Mouse (Mus musculus): ENCODE results near the gene Aadat.
"Not testable (repeated sequence)": the region's sequence is repeated elsewhere in the genome, so short reads cannot be mapped to it uniquely, and the experiment has no call there.

The Aadat gene

DNA sequence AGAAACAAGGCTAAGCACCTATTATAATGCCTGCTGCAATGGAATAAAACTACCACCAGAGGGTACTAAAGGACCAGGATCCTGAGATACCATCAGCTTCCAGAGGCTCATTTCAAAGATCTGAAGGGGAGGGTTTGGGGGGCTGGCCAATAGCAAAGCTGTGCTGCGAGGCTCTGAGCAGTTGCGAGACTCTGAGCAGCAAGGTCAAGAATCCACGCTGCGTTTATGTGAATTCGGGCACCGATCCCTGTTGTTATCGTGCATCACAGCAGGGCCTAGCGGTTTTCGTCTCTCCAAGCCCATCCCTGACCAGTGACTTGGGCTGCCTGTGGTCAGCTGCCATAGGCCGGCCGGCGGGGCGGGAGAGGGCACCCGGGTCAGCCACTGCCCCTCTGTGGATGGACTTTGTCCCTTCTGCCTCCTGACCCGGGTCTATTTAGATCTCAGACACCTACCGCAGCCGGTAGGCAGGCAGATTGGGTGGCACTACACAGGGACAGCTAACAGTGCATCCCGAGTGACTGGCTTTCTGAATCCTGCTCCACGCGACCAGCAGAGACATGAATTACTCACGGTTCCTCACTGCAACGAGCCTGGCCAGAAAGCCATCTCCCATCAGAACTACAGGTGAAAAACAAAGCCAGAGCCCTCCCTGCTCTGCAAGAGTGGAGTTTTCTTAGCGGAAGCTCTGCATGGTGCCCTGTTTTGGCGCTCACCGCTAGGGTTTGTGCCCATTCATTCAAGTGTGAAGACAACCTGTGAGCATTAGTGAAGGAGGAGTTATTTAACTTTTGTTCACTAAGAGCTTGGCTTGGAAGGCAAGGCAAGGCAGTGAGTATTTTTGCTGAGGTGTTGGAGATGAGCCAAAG lies at the start of gene Aadat:
Aadat (plus strand) TSS at position 280 of the 869 bp plus-strand sequence.
- DNase-seq (ENCODE audit: extremely low read depth, insufficient read length, low spot score), result peak; percentile 29

DNA sequence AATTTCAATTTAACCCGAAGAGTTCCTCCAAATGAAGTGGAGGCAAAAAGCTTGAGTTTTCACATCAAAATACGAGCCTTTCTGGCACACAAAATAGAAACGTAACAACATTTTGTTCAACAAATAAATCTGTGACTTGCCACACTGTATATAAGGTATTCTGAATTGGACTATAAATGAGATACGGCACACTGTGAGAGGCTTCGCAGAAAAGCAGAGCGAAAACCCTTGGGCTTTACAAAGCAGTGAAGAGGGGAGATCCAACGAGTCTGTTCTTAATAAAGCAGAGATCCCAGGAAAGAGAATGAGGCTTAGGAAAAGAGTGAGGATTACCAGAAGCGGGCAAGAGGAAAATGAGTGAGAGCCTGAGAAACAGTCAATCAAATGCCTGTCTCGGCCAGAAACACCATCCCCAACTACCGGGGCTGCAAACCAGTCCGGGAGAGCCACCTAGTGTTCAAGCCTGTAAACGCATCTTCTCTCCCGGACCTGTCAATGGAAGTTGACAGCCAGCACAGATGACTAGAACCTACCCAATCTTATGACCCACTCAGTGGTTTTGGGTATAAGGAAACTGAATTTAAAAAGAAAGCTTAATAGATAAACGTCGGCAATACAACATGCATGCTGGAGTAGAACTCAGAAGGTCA lies 38.9 kb upstream of the Aadat start:
- DNase-seq (ENCODE audit: extremely low read depth, insufficient read length, low spot score), result peak; percentile 3

DNA sequence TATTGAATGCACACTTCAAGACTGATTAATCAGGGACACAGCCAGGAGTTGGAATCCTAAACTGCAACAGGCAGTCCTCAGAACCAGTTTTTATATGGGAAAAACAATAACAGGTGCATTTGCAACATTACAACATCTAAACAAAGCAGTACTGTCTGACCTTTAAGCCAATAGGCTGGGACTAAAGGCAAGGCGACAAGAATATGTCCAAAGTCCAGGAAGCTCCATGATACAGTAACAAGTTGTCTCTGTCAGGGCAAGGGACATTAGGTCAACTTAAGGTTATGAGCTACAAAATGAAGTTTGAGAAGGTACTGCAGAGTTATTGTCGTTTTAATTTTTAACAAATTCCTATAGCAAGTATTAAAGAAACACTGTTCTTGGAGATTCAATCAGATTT lies 15.6 kb upstream of the Aadat start:
- DNase-seq (ENCODE audit: extremely low read depth, insufficient read length, low spot score), result no peak

DNA sequence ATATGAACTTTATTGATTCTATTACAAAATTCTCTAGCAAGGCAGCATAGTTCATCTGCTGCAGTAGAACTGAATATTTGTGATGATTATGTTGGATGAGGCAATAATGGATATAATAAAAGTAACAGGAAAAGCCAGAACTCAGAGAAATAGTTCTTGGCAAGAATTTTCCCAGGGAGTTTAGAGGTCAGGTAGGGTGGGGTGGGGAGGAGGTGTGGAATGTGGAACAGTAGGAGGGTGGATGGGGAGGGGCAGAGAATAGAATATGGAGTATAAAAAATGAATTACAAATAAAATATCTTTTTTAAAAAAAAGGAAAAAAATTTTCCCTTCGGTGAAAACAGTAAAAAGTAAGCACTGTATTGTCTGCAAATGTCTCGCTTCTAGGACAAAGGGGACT lies 13.9 kb upstream of the Aadat start:
- no peak for DNase-seq (ENCODE audit: extremely low read depth, insufficient read length, low spot score)

DNA sequence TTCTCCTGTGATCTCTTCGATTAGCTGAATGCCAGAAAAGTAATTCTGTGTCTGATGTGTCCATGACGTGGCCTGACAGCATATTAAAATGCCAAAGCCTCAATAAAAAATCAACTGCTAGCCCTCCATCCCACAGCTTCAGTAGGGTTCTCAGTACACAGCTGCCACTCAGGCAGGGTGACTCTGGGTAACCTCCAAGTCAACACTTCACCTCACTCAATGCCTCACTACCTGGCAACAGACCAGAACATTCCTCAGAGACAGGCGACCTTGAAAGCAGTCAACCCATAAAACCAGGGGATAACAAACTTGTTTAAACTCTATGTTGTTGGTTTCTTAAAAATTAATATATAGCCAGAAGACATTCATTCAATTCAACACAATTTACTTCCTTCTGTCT lies 13.3 kb upstream of the Aadat start:
- no peak for DNase-seq (ENCODE audit: extremely low read depth, insufficient read length, low spot score)

DNA sequence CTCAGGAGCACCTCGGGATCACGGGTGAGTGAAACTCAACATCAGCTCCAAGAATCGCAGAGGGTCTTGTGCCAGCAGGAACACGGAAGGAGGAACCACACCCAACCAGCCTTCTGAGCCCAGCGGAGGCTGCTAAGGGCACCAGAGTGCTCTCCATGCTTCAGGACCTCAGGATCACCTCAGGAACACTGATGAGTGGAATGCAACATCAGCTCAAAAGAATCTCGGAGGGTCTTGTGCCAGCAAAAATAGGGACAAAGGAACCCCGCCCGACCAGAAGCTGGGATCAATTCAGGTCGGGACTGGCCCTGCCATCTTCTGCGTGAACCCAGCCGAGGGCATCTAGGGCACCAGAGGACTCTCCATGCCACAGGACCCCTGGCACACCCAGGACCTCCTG lies 11.1 kb upstream of the Aadat start:
- no peak for DNase-seq (ENCODE audit: extremely low read depth, insufficient read length, low spot score)

DNA sequence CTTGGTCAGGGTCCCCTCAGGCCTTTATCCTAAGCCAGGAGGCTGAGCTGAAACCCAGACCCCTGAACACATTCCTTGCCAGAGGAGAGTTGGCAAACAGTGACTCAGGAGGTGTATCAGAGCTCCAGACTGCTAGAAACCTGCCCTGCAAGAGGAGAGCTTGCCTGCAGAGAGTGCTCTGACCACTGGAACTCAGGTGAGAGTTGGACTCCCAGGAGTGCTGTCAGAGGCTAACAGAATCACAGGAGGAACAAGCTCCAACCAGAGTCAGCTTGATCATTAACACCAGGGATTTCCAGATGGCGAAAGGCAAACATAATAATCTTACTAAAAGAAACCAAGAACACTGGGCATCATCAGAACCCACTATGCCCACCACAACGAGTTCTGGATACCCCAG lies 10.7 kb upstream of the Aadat start:
- not testable (repeated sequence) for DNase-seq (ENCODE audit: extremely low read depth, insufficient read length, low spot score)

DNA sequence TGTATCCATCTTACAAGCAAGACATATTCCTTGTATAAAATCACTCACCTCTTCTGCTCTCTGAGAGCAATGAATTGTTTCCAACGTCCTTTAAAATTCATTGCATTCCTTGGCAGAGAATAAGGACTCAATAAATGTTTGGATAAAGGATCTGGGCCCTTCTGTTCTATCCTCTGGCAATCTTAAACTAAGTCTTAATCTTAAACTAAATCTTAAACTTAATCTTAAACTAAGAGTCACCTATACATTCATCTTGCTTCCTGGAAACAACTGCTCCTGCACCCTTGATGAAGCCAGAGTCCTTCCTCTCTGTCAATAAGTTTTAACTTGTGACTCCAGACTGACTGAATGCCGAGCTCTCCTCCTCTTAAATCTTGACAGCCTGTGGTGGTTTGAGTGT lies 2.6 kb upstream of the Aadat start, which contains the start of gene Gm10283:
Gm10283 (minus strand) TSS at position 101 of the 400 bp plus-strand sequence.
- no peak for DNase-seq (ENCODE audit: extremely low read depth, insufficient read length, low spot score)

DNA sequence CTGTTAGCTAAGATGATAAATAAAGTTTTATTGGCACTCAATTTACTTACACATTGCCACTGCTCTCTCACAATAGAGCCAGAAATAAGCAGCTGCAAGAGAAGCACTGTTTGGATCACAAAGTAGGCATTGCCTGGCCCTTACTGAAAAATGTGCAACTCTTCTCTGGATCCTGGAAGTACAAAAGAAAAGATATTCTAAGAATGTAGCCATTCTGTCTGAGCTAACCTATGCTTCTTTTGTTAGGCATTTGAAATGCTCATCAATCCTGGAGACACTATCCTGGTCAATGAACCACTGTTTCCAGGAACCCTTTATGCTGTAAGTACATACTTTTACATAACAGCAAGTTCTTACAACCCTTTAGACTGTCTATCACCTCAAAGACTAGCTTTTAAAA lies 12.6 kb downstream of the Aadat start:
- DNase-seq (ENCODE audit: extremely low read depth, insufficient read length, low spot score), result no peak

DNA sequence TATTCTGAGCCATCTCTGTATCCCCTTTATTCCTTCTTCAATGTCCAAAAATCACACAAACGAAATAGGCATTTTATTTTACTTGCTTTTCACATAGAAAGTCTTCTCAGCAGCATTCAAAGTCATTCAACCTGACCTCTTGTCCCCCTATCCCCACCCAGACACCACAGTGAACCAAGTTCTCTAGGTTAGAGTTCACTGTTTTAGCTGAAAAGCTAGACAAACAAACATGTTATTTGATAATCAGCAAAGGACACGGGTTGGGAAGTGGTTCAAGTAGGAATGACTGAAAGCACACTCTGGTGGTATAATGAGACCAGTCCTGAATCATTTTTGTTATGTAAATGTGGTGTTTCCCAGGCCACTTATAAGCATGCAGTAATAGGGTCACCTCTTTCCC lies 29.2 kb downstream of the Aadat start:
- DNase-seq (ENCODE audit: extremely low read depth, insufficient read length, low spot score), result no peak

DNA sequence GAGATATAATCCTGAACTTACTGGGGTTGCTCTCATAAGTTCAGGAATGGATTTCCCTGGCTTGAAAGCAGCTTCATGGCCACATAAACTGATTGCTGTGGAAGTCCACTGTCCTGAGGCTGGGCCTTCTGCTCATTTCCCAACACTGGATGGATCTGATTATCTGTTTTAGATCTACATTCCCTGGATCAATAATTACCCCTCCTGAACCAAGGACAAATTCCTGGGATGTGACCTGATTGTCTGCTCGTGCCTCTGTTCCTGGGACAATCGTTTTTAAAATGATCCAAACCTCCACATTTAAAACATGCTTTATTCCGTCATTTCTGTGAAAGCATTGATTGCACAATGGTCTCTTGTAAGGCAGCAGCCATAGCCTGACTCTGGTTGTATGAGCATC lies 61.1 kb downstream of the Aadat start:
- DNase-seq (ENCODE audit: extremely low read depth, insufficient read length, low spot score), result no peak

DNA sequence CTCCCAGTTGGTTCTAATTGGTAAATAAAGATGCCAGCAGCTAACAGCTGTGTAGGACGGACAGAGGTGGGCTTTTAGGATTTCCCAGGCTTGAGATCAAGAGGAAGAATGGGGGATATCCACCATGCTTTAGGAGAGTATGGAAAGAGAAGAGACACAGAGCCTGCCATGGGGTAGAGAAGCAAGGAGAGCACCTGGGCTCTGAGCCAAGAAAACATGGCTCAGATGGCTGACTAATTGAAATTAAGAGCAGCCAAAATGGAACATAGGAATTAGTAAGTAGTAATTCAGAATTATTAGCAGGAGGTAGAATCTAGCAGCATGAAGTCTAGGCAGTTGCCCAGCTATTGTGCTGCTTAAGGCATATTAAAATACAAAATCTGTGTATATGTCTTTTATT lies 71.5 kb downstream of the Aadat start:
- no peak for DNase-seq (ENCODE audit: extremely low read depth, insufficient read length, low spot score)

DNA sequence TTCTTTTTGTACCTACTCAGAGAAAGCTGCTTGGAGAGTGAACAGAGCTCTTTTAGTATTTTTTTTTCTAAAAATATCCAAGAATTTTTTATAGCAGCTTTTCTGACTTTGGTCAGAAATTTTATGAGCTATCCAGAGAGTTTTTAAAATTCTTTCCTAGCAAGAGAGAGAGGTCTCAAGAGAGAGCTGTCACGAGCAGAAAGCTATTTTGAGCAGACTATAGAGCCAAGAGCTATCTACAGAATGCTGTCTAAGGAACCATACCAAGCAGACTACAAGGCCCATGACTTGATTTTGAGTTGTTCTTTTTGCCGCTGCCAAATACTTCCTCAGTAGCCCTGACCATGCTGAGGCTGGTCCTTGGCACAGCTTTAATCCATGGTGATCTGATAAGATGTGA lies 77.6 kb downstream of the Aadat start:
- no peak for DNase-seq (ENCODE audit: extremely low read depth, insufficient read length, low spot score)

DNA sequence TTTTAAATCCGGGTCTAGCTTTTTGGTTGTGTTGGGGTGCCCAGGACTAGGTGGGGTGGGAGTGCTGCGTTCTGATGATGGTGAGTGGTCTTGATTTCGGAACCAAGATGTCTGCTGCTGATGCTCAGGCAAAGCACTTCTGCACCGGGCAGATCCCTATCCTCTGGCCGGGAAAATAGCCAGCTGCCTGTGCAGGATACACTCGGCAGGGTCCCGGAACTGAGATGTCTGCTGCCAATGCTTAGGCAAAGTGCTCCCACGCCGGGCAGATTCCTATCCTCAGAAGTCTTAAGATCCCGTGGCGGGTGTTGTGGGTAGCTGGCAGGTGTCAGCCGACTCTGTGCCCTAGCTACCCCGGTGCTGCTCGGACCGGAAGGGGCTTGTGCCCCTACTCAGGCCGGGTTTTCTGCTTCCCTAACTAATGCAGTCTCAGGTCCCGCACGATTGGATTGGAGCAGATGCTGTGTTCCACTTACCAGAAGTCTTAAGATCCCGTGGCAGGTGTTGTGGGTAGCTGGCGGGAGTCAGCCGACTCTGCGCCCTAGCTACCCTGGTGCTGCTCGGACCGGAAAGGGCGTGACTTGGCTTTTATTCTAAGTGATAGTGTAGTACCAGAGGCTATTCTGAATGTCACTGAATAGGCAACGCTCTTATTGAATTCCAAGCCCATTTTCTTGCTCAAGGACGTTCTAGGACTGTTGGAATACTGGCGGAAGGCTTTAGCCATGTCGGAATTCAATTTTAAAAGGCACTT lies 85.8 kb downstream of the Aadat start:
- DNase-seq (ENCODE audit: extremely low read depth, insufficient read length, low spot score), result not testable (repeated sequence)

DNA sequence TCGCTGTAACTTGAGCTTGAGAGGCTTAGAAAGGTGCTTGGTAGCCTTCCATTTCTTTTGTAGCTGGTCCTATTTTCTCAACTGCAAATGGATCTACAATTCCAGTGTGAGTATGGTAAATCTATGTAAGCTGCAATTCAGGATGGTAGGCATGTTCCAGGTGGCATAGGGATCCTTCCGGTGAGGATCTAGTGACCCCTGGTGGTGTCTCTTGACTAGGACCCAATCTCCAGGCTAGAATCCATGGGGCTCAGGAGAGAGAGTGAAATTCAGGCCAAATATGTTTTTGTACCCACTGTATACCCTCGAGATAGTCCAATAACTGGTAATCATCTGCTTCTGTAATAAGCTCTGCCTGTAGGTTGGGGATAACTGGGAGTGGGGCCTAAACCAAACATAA lies 89.0 kb downstream of the Aadat start:
- DNase-seq (ENCODE audit: extremely low read depth, insufficient read length, low spot score), result no peak
